Mouse (Mus musculus) testis, adult 2 months (tissue): ENCODE measurements around the gene Rap1b.

Experiments used
- CTCF ChIP-seq: fragments of 200-500 bp; IDR thresholded peaks from 2 replicates; pipeline ENCODE4 v1.5.1; 2012; ENCODE audit warnings: low read depth, mild to moderate bottlenecking, inconsistent platforms, low read length, moderate library complexity; ENCODE audit not compliant: control insufficient read depth, insufficient read depth, insufficient replicate concordance
- POLR2A ChIP-seq: fragments of 200-500 bp; IDR thresholded peaks from 2 replicates; pipeline ENCODE4 v1.6.1; 2012; ENCODE audit warnings: low read depth, mild to moderate bottlenecking, inconsistent platforms, low read length, moderate library complexity; ENCODE audit not compliant: control insufficient read depth

DNA sequence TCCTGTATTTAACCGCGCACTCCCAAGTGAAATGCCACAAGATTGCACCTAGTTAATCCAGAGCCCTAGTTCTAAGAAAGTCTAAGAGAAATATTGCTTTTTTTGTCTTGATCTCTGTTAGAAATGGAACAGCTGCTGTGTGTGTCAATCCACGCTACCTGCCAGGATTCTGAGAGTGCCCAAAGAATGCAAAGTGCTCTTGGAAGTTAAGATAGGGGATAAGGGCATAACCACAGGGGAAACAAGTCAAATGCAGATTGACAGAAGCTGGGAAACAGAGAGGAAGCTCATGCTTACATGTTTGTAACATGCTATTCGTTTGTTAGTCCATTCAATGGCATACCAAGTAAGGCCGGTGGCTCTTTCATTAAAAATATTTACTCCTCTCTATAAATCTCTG lies 38.9 kb upstream of the Rap1b start:
- TF ChIP-seq CTCF (no peak), POLR2A (no peak)
